Mouse (Mus musculus): Measurements from ENCODE around the gene Mylk4. TPM values are rescaled to one million over a fixed set of nuclear protein-coding genes. Genes with fewer than 3 reads are reported as not detected.

Mylk4 gene
- total and polyA plus RNA-seq, 2 experiments from 2014 or later = 0.31 TPM; not detected in 1

- H3K9me3 ChIP-seq (ENCODE audit: low read length) = no peaks in the 10 kb centered on the region
- no peak for DNase-seq (ENCODE audit: low spot score)
- H3K36me3 ChIP-seq (ENCODE audit: insufficient read depth, low read length) = no peaks in the 10 kb centered on the region
- WGBS = 16% methylated on average over 3 of the region's 3 CpGs
- H3K4me3 ChIP-seq (ENCODE audit: low read depth, low read length) = no peak overlapping the region
- TF ChIP-seq CTCF (IDR thresholded peaks at IDR 0.05) = no peak
- no peaks in the 10 kb centered on the region for H3K27me3 ChIP-seq (ENCODE audit: insufficient read depth, low read length)
- no peak for ATAC-seq (ENCODE audit: low FRiP score)
- no peaks in the 10 kb centered on the region for H3K4me1 ChIP-seq (ENCODE audit: insufficient read depth, low read length)
- H3K9ac ChIP-seq (replicated peaks; ENCODE audit: low read length, poor library complexity, severe bottlenecking) = no peak overlapping the region
- H3K27ac ChIP-seq (ENCODE audit: low read depth, low read length) = no peak overlapping the region
- H3K4me2 ChIP-seq (ENCODE audit: low read depth, low read length, poor library complexity, severe bottlenecking) = no peak overlapping the region
Measured at GRCm38 (mm10) chr13:32769960-32770359, 13.8 kb downstream of the Mylk4 start.

- WGBS = 15% methylated on average over 4 of the region's 4 CpGs
- ATAC-seq (ENCODE audit: low FRiP score) (no peak), DNase-seq (ENCODE audit: low spot score) (peak; percentile 73)
- no peaks in the 10 kb centered on the region for H3K36me3 ChIP-seq (ENCODE audit: insufficient read depth, low read length)
- H3K9ac ChIP-seq (replicated peaks; ENCODE audit: low read length, poor library complexity, severe bottlenecking) = no peak overlapping the region
- no peaks in the 10 kb centered on the region for H3K9me3 ChIP-seq (ENCODE audit: low read length)
- H3K27ac ChIP-seq (ENCODE audit: low read depth, low read length) = no peak overlapping the region
- TF ChIP-seq CTCF (IDR thresholded peaks at IDR 0.05) = peak; percentile 76
- no peak overlapping the region for H3K4me2 ChIP-seq (ENCODE audit: low read depth, low read length, poor library complexity, severe bottlenecking)
- H3K4me1 ChIP-seq (ENCODE audit: insufficient read depth, low read length) = no peaks in the 10 kb centered on the region
- H3K27me3 ChIP-seq (ENCODE audit: insufficient read depth, low read length) = no peaks in the 10 kb centered on the region
- H3K4me3 ChIP-seq (ENCODE audit: low read depth, low read length) = no peak overlapping the region
Measured at GRCm38 (mm10) chr13:32768104-32768503, 15.7 kb downstream of the Mylk4 start.

GRCm38 (mm10) chr13:32764448-32764847 is 19.3 kb downstream of the Mylk4 start:
- Histone ChIP-seq H3K27me3 (ENCODE audit: insufficient read depth, low read length) (no peaks in the 10 kb centered on the region), H3K4me2 (ENCODE audit: low read depth, low read length, poor library complexity, severe bottlenecking) (no peak overlapping the region), H3K4me1 (ENCODE audit: insufficient read depth, low read length) (no peaks in the 10 kb centered on the region), H3K9ac (replicated peaks; ENCODE audit: low read length, poor library complexity, severe bottlenecking) (no peak overlapping the region), H3K9me3 (ENCODE audit: low read length) (no peaks in the 10 kb centered on the region), H3K36me3 (ENCODE audit: insufficient read depth, low read length) (no peaks in the 10 kb centered on the region), H3K4me3 (ENCODE audit: low read depth, low read length) (no peak overlapping the region), H3K27ac (ENCODE audit: low read depth, low read length) (no peak overlapping the region)
- WGBS = 31% methylated on average over 7 of the region's 7 CpGs
- no peak for TF ChIP-seq CTCF (IDR thresholded peaks at IDR 0.05)
- peak; percentile 3 for DNase-seq (ENCODE audit: low spot score)
- no peak for ATAC-seq (ENCODE audit: low FRiP score)

DNA sequence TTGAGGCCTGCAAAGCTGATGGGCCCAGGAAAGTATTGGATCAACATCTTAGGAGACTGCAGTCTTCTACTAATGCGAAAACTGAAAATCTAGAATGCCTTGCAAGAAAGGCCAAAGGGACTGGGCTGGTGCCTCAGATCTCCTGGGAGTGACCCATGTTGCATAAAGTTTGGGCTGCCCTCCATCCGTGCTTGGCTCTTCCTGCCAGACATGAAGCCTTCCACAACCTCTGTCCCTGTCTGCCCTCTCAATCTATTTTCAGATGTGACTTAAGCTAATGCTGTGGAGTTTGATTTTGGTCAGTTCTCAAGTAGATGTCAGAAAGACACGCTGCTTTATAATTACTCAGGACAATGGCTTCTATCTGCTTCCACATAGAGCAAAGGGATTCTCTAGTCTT is 20.6 kb downstream of the Mylk4 start:
- TF ChIP-seq CTCF (IDR thresholded peaks at IDR 0.05) = no peak
- Histone ChIP-seq H3K9ac (replicated peaks; ENCODE audit: low read length, poor library complexity, severe bottlenecking) (no peak overlapping the region), H3K27me3 (ENCODE audit: insufficient read depth, low read length) (no peaks in the 10 kb centered on the region), H3K36me3 (ENCODE audit: insufficient read depth, low read length) (no peaks in the 10 kb centered on the region), H3K4me2 (ENCODE audit: low read depth, low read length, poor library complexity, severe bottlenecking) (no peak overlapping the region), H3K27ac (ENCODE audit: low read depth, low read length) (no peak overlapping the region), H3K4me1 (ENCODE audit: insufficient read depth, low read length) (peaks cover 5% of the 10 kb centered on the region; the same call in 1 of the 2 replicates), H3K9me3 (ENCODE audit: low read length) (no peaks in the 10 kb centered on the region), H3K4me3 (ENCODE audit: low read depth, low read length) (no peak overlapping the region)
- 82% methylated on average over 3 of the region's 3 CpGs for WGBS
- DNase-seq (ENCODE audit: low spot score) (no peak), ATAC-seq (ENCODE audit: low FRiP score) (no peak)

GRCm38 (mm10) chr13:32760795-32761194 is 23.0 kb downstream of the Mylk4 start:
- 73% methylated on average over 2 of the region's 2 CpGs for WGBS
- peaks cover 5% of the 10 kb centered on the region; the same call in 1 of the 2 replicates for H3K4me1 ChIP-seq (ENCODE audit: insufficient read depth, low read length)
- no peaks in the 10 kb centered on the region for H3K27me3 ChIP-seq (ENCODE audit: insufficient read depth, low read length)
- no peak overlapping the region for H3K9ac ChIP-seq (replicated peaks; ENCODE audit: low read length, poor library complexity, severe bottlenecking)
- H3K36me3 ChIP-seq (ENCODE audit: insufficient read depth, low read length) = no peaks in the 10 kb centered on the region
- no peak overlapping the region for H3K27ac ChIP-seq (ENCODE audit: low read depth, low read length)
- DNase-seq (ENCODE audit: low spot score) = no peak
- TF ChIP-seq CTCF (IDR thresholded peaks at IDR 0.05) = no peak
- no peak overlapping the region for H3K4me2 ChIP-seq (ENCODE audit: low read depth, low read length, poor library complexity, severe bottlenecking)
- no peak for ATAC-seq (ENCODE audit: low FRiP score)
- H3K4me3 ChIP-seq (ENCODE audit: low read depth, low read length) = no peak overlapping the region
- H3K9me3 ChIP-seq (ENCODE audit: low read length) = no peaks in the 10 kb centered on the region

GRCm38 (mm10) chr13:32759036-32759435 is 24.7 kb downstream of the Mylk4 start:
- TF ChIP-seq CTCF (IDR thresholded peaks at IDR 0.05) = no peak
- 5% methylated on average over 4 of the region's 4 CpGs for WGBS
- H3K36me3 ChIP-seq (ENCODE audit: insufficient read depth, low read length) = no peaks in the 10 kb centered on the region
- H3K9me3 ChIP-seq (ENCODE audit: low read length) = no peaks in the 10 kb centered on the region
- no peak overlapping the region for H3K4me2 ChIP-seq (ENCODE audit: low read depth, low read length, poor library complexity, severe bottlenecking)
- DNase-seq (ENCODE audit: low spot score) (peak; percentile 60), ATAC-seq (ENCODE audit: low FRiP score) (peak; percentile 67)
- peaks cover 5% of the 10 kb centered on the region; the same call in 1 of the 2 replicates for H3K4me1 ChIP-seq (ENCODE audit: insufficient read depth, low read length)
- no peak overlapping the region for H3K9ac ChIP-seq (replicated peaks; ENCODE audit: low read length, poor library complexity, severe bottlenecking)
- no peak overlapping the region for H3K4me3 ChIP-seq (ENCODE audit: low read depth, low read length)
- peak overlapping the region; percentile 43; the same call in 1 of the 2 replicates for H3K27ac ChIP-seq (ENCODE audit: low read depth, low read length)
- no peaks in the 10 kb centered on the region for H3K27me3 ChIP-seq (ENCODE audit: insufficient read depth, low read length)
